Mouse (Mus musculus) forebrain, embryonic 15.5 days (tissue): ENCODE measurements around the gene Slc43a3. TPM values are rescaled to one million over a fixed set of nuclear protein-coding genes. Genes with fewer than 3 reads are reported as not detected.
"Not testable (repeated sequence)": the region's sequence is repeated elsewhere in the genome, so short reads cannot be mapped to it uniquely, and the experiment has no call there.

ENCODE experiments used
- ATAC-seq: fragments of 200-750 bp; cut with Nextera tagmentation; replicated peaks from 2 replicates; pipeline ENCODE4 v1.8.0; 2017; ENCODE audit warnings: mild to moderate bottlenecking, moderate TSS enrichment, moderate library complexity
- H3K27ac ChIP-seq: fragments of 300-500 bp; sonication (generic); replicated peaks from 2 replicates; pipeline ENCODE4 v1.5.1; 2015; ENCODE audit warnings: mild to moderate bottlenecking, inconsistent platforms
- H3K27me3 ChIP-seq: fragments of 300-500 bp; sonication (generic); 2 replicates; pipeline ENCODE4 v1.6.1; 2015; ENCODE audit warnings: inconsistent platforms
- H3K36me3 ChIP-seq: fragments of 300-500 bp; sonication (generic); 2 replicates; pipeline ENCODE4 v1.6.1; 2015; ENCODE audit warnings: mild to moderate bottlenecking, inconsistent platforms
- H3K4me1 ChIP-seq: fragments of 300-500 bp; sonication (generic); 2 replicates; pipeline ENCODE4 v1.6.1; 2015; ENCODE audit warnings: inconsistent platforms
- H3K4me2 ChIP-seq: fragments of 300-500 bp; sonication (generic); replicated peaks from 2 replicates; pipeline ENCODE4 v1.6.1; 2015; ENCODE audit warnings: mild to moderate bottlenecking, inconsistent platforms
- H3K4me3 ChIP-seq: fragments of 300-500 bp; sonication (generic); 2 replicates; pipeline ENCODE4 v1.5.1; 2015; ENCODE audit warnings: mild to moderate bottlenecking, inconsistent platforms
- H3K9ac ChIP-seq: fragments of 300-500 bp; sonication (generic); replicated peaks from 2 replicates; pipeline ENCODE4 v1.6.1; 2015; ENCODE audit warnings: mild to moderate bottlenecking, inconsistent platforms
- H3K9me3 ChIP-seq: fragments of 300-500 bp; sonication (generic); 2 replicates; pipeline ENCODE4 v1.6.1; 2016; ENCODE audit warnings: inconsistent platforms
- WGBS: fragments of 180-500 bp; shearing (Covaris S2); methylation state at CpG from one replicate; pipeline ENCODE4 v1.1.7; 2015; ENCODE audit warnings: mixed read lengths; 5-methylcytosine and 5-hydroxymethylcytosine counted together
- polyA plus RNA-seq: library from polyadenylated mRNA; unstranded; fragments of >200 nt; fragmentation: Nextera tagmentation; extraction: Ambion mirVana; gene quantifications from 2 replicates; pipeline ENCODE4 v1.2.1, GENCODE M21; 2015

Gene Slc43a3
- 3.8 and 4.2 TPM in 2 replicates for polyA plus RNA-seq

GRCm38 (mm10) chr2:84936474-84937429 is at the start of gene Slc43a3:
TSS of gene Slc43a3 (plus strand) at chr2:84936579.
- H3K4me3 ChIP-seq: peak within 1 kb of the TSS; percentile 25
- ATAC-seq: peak; percentile 82
- no peak within 1 kb of the TSS; the same call in 1 of the 2 replicates for H3K9ac ChIP-seq
- no peaks in the 10 kb centered on the region for H3K9me3 ChIP-seq
- no peak within 1 kb of the TSS for H3K27ac ChIP-seq
- 23% methylated on average over 34 of the region's 38 CpGs for WGBS
- no peaks in the 10 kb centered on the region for H3K36me3 ChIP-seq
- peak within 1 kb of the TSS; percentile 42 for H3K4me2 ChIP-seq
- peaks cover 7% of the 10 kb centered on the region for H3K4me1 ChIP-seq
- no peaks in the 10 kb centered on the region for H3K27me3 ChIP-seq

GRCm38 (mm10) chr2:84886821-84887281 is 49.5 kb upstream of the Slc43a3 start:
- Histone ChIP-seq H3K9me3 (no peaks in the 10 kb centered on the region), H3K4me1 (peaks cover 59% of the 10 kb centered on the region), H3K27me3 (peaks cover 22% of the 10 kb centered on the region; the same call in 1 of the 2 replicates), H3K9ac (peak overlapping the region; percentile 52), H3K4me3 (peak overlapping the region; percentile 59), H3K36me3 (no peaks in the 10 kb centered on the region), H3K27ac (peak overlapping the region; percentile 91), H3K4me2 (peak overlapping the region; percentile 92)
- WGBS: under 1% methylated on average over 27 of the region's 39 CpGs
- ATAC-seq: peak; percentile 49

GRCm38 (mm10) chr2:84887411-84888271 is 48.7 kb upstream of the Slc43a3 start:
- ATAC-seq: peak; percentile 23
- Histone ChIP-seq H3K9me3 (no peaks in the 10 kb centered on the region), H3K36me3 (no peaks in the 10 kb centered on the region), H3K4me2 (peak overlapping the region; percentile 92), H3K4me1 (peaks cover 54% of the 10 kb centered on the region), H3K27me3 (peaks cover 22% of the 10 kb centered on the region; the same call in 1 of the 2 replicates), H3K4me3 (peak overlapping the region; percentile 59), H3K27ac (peak overlapping the region; percentile 91), H3K9ac (peak overlapping the region; percentile 52)
- WGBS: under 1% methylated on average over 58 of the region's 58 CpGs

GRCm38 (mm10) chr2:84888657-84889315 is 47.6 kb upstream of the Slc43a3 start:
- H3K4me1 ChIP-seq: peaks cover 50% of the 10 kb centered on the region
- WGBS: under 1% methylated on average over 28 of the region's 28 CpGs
- H3K4me2 ChIP-seq: peak overlapping the region; percentile 47
- H3K36me3 ChIP-seq: no peaks in the 10 kb centered on the region
- H3K27me3 ChIP-seq: peaks cover 22% of the 10 kb centered on the region; the same call in 1 of the 2 replicates
- peak; percentile 66 for ATAC-seq
- peak overlapping the region; percentile 30 for H3K4me3 ChIP-seq
- H3K9ac ChIP-seq: peak overlapping the region; percentile 16
- H3K9me3 ChIP-seq: no peaks in the 10 kb centered on the region
- H3K27ac ChIP-seq: peak overlapping the region; percentile 91

GRCm38 (mm10) chr2:84889316-84890044 is 46.9 kb upstream of the Slc43a3 start:
- Histone ChIP-seq H3K27me3 (peaks cover 16% of the 10 kb centered on the region; the same call in 1 of the 2 replicates), H3K9me3 (no peaks in the 10 kb centered on the region), H3K4me2 (peak overlapping the region; percentile 47), H3K36me3 (no peaks in the 10 kb centered on the region), H3K4me3 (peak overlapping the region; percentile 30), H3K4me1 (peaks cover 45% of the 10 kb centered on the region), H3K27ac (peak overlapping the region; percentile 91), H3K9ac (peak overlapping the region; percentile 16; the same call in 1 of the 2 replicates)
- ATAC-seq: peak; percentile 24
- 15% methylated on average over 14 of the region's 14 CpGs for WGBS

- Histone ChIP-seq H3K4me2 (no peak overlapping the region), H3K27me3 (peaks cover 11% of the 10 kb centered on the region; the same call in 1 of the 2 replicates), H3K36me3 (no peaks in the 10 kb centered on the region), H3K9me3 (no peaks in the 10 kb centered on the region), H3K27ac (no peak overlapping the region), H3K9ac (no peak overlapping the region), H3K4me1 (peaks cover 40% of the 10 kb centered on the region), H3K4me3 (no peak overlapping the region)
- WGBS: 2% methylated on average over 5 of the region's 5 CpGs
- no peak for ATAC-seq
These were observed 46.4 kb upstream of the Slc43a3 start for GRCm38 (mm10) chr2:84890045-84890340.

- Histone ChIP-seq H3K4me3 (no peak overlapping the region), H3K4me2 (no peak overlapping the region), H3K27me3 (peaks cover 7% of the 10 kb centered on the region; the same call in 1 of the 2 replicates), H3K4me1 (peaks cover 20% of the 10 kb centered on the region), H3K9ac (no peak overlapping the region), H3K27ac (peak overlapping the region; percentile 67), H3K9me3 (no peaks in the 10 kb centered on the region), H3K36me3 (no peaks in the 10 kb centered on the region)
- ATAC-seq: no peak
- 31% methylated on average over 6 of the region's 6 CpGs for WGBS
These were observed 43.0 kb upstream of the Slc43a3 start for GRCm38 (mm10) chr2:84893359-84893758.

GRCm38 (mm10) chr2:84895495-84896198 is 40.7 kb upstream of the Slc43a3 start:
- WGBS: 78% methylated on average over 4 of the region's 4 CpGs
- Histone ChIP-seq H3K9me3 (no peaks in the 10 kb centered on the region), H3K27ac (no peak overlapping the region), H3K4me1 (peaks cover 8% of the 10 kb centered on the region; the same call in 1 of the 2 replicates), H3K4me3 (no peak overlapping the region), H3K36me3 (no peaks in the 10 kb centered on the region), H3K4me2 (no peak overlapping the region), H3K9ac (no peak overlapping the region), H3K27me3 (no peaks in the 10 kb centered on the region)
- no peak for ATAC-seq

GRCm38 (mm10) chr2:84896686-84897085 is 39.7 kb upstream of the Slc43a3 start:
- not testable (repeated sequence) for H3K27ac ChIP-seq, ATAC-seq, H3K36me3 ChIP-seq, H3K4me2 ChIP-seq, H3K9ac ChIP-seq, H3K4me1 ChIP-seq, H3K4me3 ChIP-seq, H3K9me3 ChIP-seq, H3K27me3 ChIP-seq
- WGBS: 93% methylated on average over 6 of the region's 6 CpGs

- H3K4me2 ChIP-seq: no peak overlapping the region
These were observed 23.7 kb upstream of the Slc43a3 start for GRCm38 (mm10) chr2:84912722-84913121.

More at GRCm38 (mm10) chr2:84912722-84913121, 23.7 kb upstream of the Slc43a3 start:
- Histone ChIP-seq H3K9ac (no peak overlapping the region), H3K27ac (no peak overlapping the region), H3K27me3 (no peaks in the 10 kb centered on the region), H3K36me3 (no peaks in the 10 kb centered on the region), H3K9me3 (no peaks in the 10 kb centered on the region), H3K4me1 (no peaks in the 10 kb centered on the region), H3K4me3 (no peak overlapping the region)
- ATAC-seq: no peak
- WGBS: 78% methylated on average over 3 of the region's 3 CpGs
